Mouse (Mus musculus): ENCODE results near the gene Mxra8.

The Mxra8 gene

GRCm38 (mm10) chr4:155839483-155839910 lies at the start of gene Mxra8:
Gene Mxra8 (plus strand): TSS chr4:155839680.
- DNase-seq (ENCODE audit: low read depth), result no peak

DNA sequence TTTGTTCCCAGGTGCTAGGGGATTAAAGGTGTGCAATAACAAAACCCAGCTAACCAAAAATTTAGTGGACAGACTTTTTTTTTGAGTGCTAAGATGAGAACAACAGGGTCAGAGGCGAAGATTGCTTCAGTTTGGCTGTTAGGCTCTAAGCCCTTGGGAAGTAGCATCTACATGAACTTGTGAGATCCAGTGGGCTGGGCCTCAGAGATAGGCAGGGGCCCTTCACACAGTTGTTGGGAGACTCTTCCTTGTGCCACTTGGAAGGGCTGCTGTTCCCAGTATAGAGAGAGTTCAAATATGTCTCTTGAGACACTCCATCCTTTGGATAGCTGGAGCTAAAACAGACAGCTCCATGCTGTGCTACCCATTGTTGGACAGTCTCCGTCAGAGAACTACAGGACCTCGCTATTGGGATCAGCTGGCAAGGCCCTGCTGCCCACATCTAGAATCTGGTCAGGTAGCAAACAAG lies 49.4 kb upstream of the Mxra8 start, which contains the start of gene Ankrd65:
Gene Ankrd65, plus strand, starts transcription at position 419 of the 469 bp plus-strand sequence.
- DNase-seq (ENCODE audit: low read depth), result no peak

DNA sequence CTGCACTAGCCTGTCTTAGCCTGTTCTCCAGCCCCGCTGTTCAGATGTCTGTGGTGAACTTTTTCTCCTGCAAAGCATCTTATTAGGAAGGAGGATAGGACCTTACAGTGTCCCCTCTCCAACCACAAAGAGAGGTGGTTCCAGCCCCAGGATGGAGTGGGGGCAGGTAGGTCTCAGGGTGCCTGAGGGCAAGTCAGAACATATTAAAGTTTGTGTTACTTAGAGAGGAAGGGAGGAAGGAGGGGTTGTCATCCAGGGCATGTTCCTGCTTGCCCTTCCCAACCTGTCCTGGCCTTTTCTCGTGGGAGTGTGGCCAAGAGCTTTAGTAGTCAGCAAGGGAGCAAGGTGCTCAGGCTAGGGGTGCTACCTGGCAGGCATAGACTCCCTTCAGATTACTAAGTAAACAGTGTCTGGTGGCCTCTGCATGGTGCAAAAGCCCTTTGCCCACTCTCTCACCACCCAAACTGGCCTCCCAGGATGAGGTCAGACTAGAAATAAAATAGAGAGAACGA lies 48.8 kb upstream of the Mxra8 start:
- no peak for DNase-seq (ENCODE audit: low read depth)

DNA sequence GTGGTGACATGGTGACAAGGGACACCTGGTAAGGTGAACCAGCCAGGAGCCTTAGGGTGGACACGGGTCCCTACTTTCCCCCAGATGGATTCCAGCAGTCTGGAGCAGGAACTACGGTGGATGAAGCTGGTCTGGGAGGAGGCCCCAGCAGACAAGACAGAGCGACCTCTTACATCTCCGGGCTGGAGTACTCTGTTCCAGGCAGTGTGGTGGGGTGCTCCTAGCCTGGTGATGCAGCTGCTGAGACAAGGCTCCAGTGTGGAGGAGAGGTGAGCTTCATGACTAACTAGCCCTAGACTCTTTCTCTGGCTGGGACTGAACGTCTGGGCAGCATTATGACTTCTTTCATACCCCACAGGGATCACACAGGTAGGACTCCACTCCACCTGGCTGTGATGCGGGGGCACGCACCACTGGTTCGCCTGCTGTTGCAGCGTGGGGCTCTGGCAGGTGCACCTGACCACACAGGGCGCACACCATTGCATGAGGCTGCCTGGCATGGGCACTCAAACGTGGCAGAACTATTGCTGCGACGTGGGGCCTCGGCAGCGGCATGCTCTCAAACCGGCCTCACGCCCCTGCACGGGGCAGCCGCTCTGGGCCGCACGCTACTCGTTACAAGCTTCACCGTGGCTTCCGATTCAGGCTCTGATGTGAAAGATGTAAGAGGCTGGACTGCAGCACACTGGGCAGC lies 48.1 kb upstream of the Mxra8 start:
- DNase-seq (ENCODE audit: low read depth), result no peak

DNA sequence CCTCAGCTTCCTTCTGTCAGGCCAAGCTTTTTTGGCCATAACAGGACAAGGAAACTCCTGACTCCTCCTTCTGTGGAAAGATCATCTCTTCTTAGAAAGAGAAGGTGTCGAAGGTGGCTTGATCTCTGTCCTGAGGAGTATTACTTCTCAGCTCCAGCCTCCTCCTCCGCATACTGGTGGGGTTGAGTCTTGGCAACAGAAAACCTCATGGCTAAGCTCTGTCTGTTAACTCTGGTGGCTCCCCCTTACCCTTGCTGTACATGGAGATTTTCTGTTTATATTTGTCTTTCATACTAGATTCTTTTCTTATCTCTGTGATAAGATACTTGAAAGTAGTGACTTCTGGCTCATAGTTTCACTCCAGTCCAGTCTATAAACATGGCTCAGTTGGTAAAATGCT lies 45.8 kb upstream of the Mxra8 start:
- no peak for DNase-seq (ENCODE audit: low read depth)

- DNase-seq (ENCODE audit: low read depth), result no peak
Observed at GRCm38 (mm10) chr4:155802075-155802474, 37.4 kb upstream of the Mxra8 start.

GRCm38 (mm10) chr4:155802741-155803339 lies 36.6 kb upstream of the Mxra8 start, which contains the start of gene Mrpl20:
Gene Mrpl20 (plus strand): TSS chr4:155802878.
- DNase-seq (ENCODE audit: low read depth), result peak; percentile 70

GRCm38 (mm10) chr4:155803340-155804041 lies 36.0 kb upstream of the Mxra8 start:
- DNase-seq (ENCODE audit: low read depth), result peak; percentile 98

- no peak for DNase-seq (ENCODE audit: low read depth)
Observed at GRCm38 (mm10) chr4:155807841-155808240, 31.6 kb upstream of the Mxra8 start.

- DNase-seq (ENCODE audit: low read depth), result peak; percentile 98
Observed at GRCm38 (mm10) chr4:155811929-155812664, 27.4 kb upstream of the Mxra8 start, which contains the start of gene Ccnl2. Gene Ccnl2 (plus strand): TSS chr4:155812489.

DNA sequence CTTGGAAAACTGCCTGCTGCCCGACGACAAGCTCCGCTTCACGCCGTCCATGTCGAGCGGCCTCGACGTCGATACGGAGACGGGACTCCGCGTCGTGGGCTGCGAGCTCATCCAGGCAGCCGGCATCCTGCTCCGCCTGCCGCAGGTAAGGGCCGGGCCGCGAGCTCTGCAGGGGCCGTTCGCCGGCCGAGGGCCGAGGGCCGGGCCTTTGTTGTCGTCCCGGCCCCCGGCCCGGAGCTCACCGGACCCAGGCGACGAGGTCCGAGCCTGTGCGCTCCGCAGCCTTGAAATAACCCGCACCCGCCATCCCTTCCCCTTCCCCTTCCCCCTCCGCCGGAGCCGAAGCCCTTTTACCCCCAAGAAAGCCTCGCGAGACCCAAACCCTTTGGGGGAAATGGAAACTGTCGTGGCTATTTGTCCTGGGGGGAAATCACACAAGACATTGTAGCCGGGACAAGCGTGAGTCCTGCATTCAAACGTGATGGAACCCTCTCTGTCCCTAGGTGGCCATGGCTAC lies 26.8 kb upstream of the Mxra8 start:
- peak; percentile 70 for DNase-seq (ENCODE audit: low read depth)

- DNase-seq (ENCODE audit: low read depth), result no peak
Observed at GRCm38 (mm10) chr4:155817533-155817932, 21.9 kb upstream of the Mxra8 start.

- DNase-seq (ENCODE audit: low read depth), result peak; percentile 67
Observed at GRCm38 (mm10) chr4:155821025-155821424, 18.5 kb upstream of the Mxra8 start.

GRCm38 (mm10) chr4:155823443-155823842 lies 16.0 kb upstream of the Mxra8 start:
- DNase-seq (ENCODE audit: low read depth), result no peak

DNA sequence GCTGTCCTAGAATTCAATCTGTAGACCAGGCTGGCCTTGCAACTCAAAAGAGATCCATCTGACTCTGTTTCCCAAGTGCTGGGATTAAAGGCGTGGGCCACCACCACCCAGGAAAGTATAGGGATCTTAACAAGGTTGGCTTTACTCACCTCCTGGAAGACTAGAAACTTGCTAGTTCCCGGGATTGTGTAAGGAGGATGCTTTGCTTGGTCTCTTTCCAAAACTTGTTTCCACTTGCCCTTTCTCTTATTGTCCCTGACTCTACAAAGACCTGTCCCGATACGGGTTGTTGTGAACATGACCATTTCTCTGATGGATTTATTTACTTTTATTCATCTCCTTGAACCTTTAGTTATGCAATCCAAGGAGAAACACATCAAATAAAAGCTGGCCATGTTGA lies 9.6 kb upstream of the Mxra8 start:
- DNase-seq (ENCODE audit: low read depth), result no peak

DNA sequence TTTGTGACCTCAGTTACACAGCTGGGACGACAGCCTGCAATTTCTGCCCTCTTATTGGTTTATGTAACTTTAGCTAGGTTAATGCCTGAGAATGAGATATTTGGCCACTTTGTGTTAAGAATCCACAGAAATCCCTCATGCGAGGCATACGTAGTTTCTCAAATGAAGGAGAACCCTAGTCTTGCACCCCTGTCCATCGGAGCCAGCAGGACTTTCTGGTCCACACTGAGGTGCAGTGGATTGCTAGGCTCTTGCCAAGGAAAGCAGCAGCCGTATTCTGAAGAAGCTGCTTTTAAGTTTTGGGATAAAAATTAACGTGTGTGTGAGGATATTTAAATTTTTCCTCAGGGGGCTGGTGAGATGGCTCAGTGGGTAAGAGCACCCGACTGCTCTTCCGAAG lies 8.9 kb upstream of the Mxra8 start:
- DNase-seq (ENCODE audit: low read depth), result peak; percentile 40

GRCm38 (mm10) chr4:155831205-155831766 lies 8.2 kb upstream of the Mxra8 start, which contains the start of gene Aurkaip1:
Gene Aurkaip1 (plus strand): TSS chr4:155831272.
- DNase-seq (ENCODE audit: low read depth), result peak; percentile 96

DNA sequence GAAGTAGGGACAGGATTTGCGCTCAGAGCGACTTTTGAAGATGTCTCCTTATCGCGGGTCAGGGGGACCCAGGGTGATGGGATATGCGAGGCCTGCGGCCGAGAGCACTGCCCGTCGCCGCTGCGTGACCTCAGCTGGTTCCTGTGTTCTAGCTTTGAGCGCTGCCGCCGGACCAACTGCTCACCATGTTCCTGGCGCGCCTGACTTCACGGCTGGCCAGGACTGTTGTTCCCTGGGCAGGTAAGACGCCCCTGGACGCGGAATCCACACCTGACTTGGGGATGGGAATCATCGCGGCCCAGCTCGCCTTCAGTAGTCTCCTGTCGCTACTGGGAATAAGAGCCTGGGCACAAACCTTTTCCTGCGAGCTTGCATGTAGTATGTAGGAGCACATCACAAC lies 7.6 kb upstream of the Mxra8 start:
- no peak for DNase-seq (ENCODE audit: low read depth)

GRCm38 (mm10) chr4:155832321-155832720 lies 7.2 kb upstream of the Mxra8 start:
- DNase-seq (ENCODE audit: low read depth), result no peak

GRCm38 (mm10) chr4:155833234-155833633 lies 6.2 kb upstream of the Mxra8 start:
- no peak for DNase-seq (ENCODE audit: low read depth)

GRCm38 (mm10) chr4:155833836-155834235 lies 5.6 kb upstream of the Mxra8 start:
- DNase-seq (ENCODE audit: low read depth), result peak; percentile 85

Data from induced T-regulatory cell, adult 2 months (primary cell).